Mouse (Mus musculus) erythroid progenitor cell, adult 5-6 weeks (primary cell): ENCODE measurements around the gene Arnt2. TPM values are rescaled to one million over a fixed set of nuclear protein-coding genes. Genes with fewer than 3 reads are reported as not detected.

Experiments used
- ATAC-seq: replicated peaks from 2 replicates; pipeline ENCODE4 v1.8.0; 2016; ENCODE audit warnings: moderate number of reproducible peaks, mild to moderate bottlenecking, moderate TSS enrichment, inconsistent platforms; ENCODE audit not compliant: poor library complexity, low FRiP score, severe bottlenecking
- total RNA-seq, 2 experiments: library from RNA; stranded (forward) in 1 of 2; stranded (reverse) in 1 of 2; fragments of 150-400 nt in 1 of 2; fragments of 186-747, 209-891 nt in 1 of 2; gene quantifications; 2 replicates each; pipeline versions ENCODE4 v1.2.3 to v1.2.4; 2015 to 2017; ENCODE audit warnings: low replicate concordance in 2 of 2

The Arnt2 gene
- total RNA-seq, 2 experiments from 2014 or later, result not detected

DNA sequence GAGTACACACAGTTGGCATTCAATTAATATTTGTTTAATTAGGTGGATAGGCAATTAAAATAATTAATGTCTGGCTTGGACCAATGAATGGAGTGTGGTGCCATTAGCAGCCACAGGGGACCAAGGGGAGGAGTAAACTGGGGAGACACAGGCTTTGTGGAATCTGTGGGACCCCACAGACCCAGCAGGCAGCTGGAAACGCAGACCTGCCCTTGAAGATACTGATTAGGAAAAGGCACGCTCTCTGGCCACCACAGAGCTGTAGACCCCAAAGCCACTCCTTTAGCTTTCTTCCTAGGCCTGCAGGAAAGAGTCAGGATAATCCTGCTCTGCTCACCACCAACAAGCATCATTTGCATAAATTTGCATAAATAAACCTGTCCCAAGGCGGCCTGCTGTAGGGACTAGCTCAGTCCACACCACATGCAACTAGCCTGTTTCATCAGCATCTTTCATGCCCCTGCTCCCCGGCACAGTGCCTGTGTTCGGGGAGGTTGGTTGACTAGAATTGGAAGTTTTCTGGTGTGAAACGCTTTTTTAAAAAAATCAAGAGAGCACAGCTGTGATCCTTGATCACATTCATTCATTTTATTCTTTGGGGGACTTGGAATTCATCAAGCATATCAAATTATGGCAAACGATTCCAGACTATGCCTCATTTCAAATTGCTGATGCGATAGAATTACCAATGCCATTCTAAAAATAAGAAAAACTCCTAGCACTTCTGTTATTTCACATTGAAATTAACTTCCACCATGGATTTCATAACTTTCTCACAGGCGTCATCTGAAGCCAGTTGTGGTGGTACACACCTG, 8.1 kb downstream of the Arnt2 start:
- ATAC-seq, result no peak

DNA sequence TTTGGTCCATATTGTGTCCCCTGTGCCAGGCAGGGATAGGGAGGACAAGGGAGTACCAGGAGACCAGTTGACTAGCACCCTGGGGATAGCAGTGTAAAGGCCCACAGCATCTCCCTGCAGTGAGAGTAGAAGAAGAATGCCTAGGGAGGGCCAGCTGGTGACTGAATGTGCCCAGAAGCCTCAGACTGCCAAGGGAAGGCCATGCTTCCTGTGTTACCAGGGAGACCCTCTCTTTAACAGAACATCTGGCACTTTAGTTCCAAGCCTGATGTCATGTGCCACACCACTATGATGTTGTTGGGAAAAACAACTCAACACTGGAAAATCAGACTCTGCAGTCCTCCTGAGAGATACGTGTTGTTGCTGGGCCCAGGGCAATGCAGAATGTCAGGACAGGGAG, 12.7 kb downstream of the Arnt2 start:
- no peak for ATAC-seq

DNA sequence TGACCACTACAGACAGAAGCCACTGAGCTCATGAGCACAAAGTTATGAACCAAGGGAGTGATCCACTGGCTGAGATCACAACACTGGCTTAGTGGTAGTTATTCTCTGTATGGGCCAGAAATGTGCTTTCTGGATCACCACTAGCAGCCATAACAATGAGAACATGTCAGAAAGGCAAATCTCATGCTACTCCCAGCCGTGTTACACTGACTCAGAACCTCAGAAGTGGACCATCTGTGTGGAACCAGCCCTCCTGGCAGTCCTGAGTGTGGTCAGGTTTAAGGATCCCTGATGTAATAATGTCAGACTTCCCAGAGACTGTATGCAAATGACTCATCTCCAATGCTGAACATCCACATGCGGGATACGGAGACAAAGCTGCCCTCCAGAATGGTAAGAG, 13.4 kb downstream of the Arnt2 start:
- ATAC-seq, result no peak

GRCm38 (mm10) chr7:84387826-84388225, 22.1 kb downstream of the Arnt2 start:
- ATAC-seq, result no peak

DNA sequence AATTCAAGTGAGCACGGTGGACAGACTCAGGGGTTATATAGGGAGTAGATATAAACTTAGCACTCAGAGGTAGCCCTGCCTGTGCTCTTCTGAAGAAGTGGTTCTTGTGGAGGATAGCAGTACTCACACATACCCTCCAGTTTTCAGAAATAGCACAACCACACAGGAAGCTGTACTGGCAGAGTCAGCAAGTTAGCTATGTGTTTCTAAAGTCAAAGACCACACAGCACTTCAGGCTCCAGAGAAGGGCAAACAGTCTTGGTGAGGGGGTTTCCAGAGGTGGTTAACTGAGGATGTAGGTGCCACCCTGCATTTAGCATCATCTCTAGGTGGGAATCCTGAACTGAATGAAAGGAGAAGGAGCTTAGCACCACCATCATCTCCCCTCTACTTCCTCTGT, 23.5 kb downstream of the Arnt2 start:
- no peak for ATAC-seq

DNA sequence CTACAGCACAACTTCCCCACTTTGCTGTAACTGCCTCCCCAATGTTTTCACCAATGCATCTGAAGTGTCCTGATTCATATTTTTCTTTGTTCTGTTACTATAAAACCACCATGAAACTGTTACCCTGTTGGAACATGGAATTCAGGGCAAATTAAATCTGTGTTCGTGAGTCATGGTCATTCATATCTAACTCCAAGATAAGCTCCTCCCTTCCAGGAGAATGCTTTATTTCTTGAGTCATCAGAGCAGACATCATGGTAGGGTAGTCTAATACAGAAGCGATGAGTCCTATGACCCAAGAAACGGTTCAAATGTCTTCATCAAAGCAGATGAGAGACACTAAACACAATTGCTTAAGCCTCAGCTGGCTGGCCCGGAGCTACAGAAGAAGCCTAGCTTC, 25.2 kb downstream of the Arnt2 start:
- no peak for ATAC-seq

- ATAC-seq, result no peak
Measured at GRCm38 (mm10) chr7:84384086-84384485, 25.9 kb downstream of the Arnt2 start.

- ATAC-seq, result no peak
Measured at GRCm38 (mm10) chr7:84382346-84382745, 27.6 kb downstream of the Arnt2 start.

- ATAC-seq, result no peak
Measured at GRCm38 (mm10) chr7:84380810-84381209, 29.2 kb downstream of the Arnt2 start.

GRCm38 (mm10) chr7:84377330-84377729, 32.6 kb downstream of the Arnt2 start:
- no peak for ATAC-seq

GRCm38 (mm10) chr7:84373691-84374090, 36.3 kb downstream of the Arnt2 start:
- ATAC-seq, result no peak

GRCm38 (mm10) chr7:84372871-84373270, 37.1 kb downstream of the Arnt2 start:
- no peak for ATAC-seq

GRCm38 (mm10) chr7:84372280-84372679, 37.7 kb downstream of the Arnt2 start:
- no peak for ATAC-seq

GRCm38 (mm10) chr7:84370911-84371592, 38.9 kb downstream of the Arnt2 start:
- ATAC-seq, result no peak

DNA sequence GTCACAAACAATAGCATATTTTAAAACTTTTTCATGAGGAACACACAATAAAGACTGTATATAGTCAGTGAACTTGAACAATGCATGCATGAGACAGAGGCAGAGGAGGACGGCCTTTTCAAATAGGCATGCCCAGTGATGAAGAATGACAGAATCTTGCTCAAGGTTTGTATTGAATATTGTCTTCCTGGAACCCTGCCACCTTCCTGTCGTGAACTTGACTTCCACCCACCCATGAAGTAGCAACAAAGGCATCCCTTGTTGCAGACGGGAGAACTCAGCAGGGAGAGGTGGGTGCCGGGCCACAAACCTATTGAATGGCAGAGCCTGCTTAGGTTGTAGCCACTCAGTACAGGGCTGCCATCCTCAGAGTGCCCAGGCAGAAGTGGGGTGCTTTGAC, 43.7 kb downstream of the Arnt2 start:
- ATAC-seq, result no peak

GRCm38 (mm10) chr7:84362711-84363110, 47.3 kb downstream of the Arnt2 start:
- ATAC-seq, result no peak

- ATAC-seq, result no peak
Measured at GRCm38 (mm10) chr7:84361086-84361684, 48.8 kb downstream of the Arnt2 start.

- ATAC-seq, result no peak
Measured at GRCm38 (mm10) chr7:84358426-84358825, 51.5 kb downstream of the Arnt2 start.

DNA sequence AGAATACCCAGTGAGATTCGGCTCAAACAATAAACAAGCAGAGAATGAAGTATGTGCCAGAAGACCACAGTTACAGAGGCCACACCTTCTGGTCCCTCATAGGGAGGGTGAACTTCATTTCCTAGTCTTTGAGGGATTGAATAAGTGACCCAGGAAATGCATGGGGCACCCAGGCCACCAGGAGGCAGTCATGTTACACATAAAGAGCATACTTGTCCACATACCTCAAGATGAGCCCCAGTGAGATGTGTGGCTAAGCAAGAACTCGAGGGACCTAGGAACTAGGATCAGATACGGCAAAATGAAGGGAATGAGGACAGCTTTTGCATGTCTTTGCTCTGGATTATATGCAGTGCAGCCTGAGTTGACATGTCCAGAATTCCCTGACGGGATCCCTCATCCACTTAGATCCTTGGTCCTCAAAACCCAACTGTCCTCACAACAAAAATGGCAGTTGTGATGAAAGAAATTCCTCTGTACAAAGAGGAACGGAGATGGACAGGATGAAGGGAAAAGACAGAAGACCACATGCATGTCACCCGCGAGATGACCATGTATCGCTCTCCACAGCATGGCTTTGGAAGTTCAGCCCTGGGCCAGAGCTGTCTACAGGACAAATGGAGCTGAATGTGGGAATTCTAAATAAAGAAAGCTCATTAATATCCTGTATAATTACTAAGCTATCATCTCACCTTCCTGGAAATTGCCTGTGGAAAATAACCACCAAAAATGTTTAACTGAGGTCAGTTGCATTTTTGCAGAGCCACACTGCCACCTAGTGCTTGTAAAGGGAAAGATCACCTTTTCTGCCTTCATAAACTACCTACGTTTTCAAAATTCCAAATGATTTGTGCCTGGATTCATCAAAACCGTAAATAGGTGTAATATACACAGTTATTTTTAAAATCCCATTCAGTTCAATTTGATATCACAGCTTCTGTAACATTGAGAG, 54.1 kb downstream of the Arnt2 start:
- no peak; the same call in 1 of the 2 replicates for ATAC-seq

GRCm38 (mm10) chr7:84354890-84355289, 55.1 kb downstream of the Arnt2 start:
- no peak for ATAC-seq
